Mouse (Mus musculus) CD8-positive naive resting alpha-beta T cell, adult 2 months (primary cell): ENCODE data around the gene Mrpl21.

Source experiments
- DNase-seq, 2 experiments: peaks; one replicate each; pipeline ENCODE4 v3.0.0; 2022; ENCODE audit warnings: low read depth in 2 of 2, low spot score in 2 of 2

Gene Mrpl21

GRCm38 (mm10) chr19:3336485-3337255 is 54.0 kb downstream of the Mrpl21 start:
- no peak for DNase-seq

- DNase-seq, result no peak
Measured at GRCm38 (mm10) chr19:3339187-3339586, 56.5 kb downstream of the Mrpl21 start.

- no peak for DNase-seq
Measured at GRCm38 (mm10) chr19:3341021-3341420, 58.3 kb downstream of the Mrpl21 start.
